In genomic region chrX:136068020-136068419, GRCm38 (mm10) we compare ENCODE assay signal across 8 mouse cellular contexts. TPM values are rescaled to one million over a fixed set of nuclear protein-coding genes. Genes with fewer than 3 reads are reported as not detected.
DNase-seq lines count a peak whose midpoint lies in the region; ATAC-seq and TF ChIP-seq lines count a peak whose summit lies in the region.
"Not testable (repeated sequence)": the region's sequence is repeated elsewhere in the genome, so short reads cannot be mapped to it uniquely, and the experiment has no call there.

Gene Bex2, minus strand, starts transcription at chrX:136068236.

- H3K9ac ChIP-seq in hindbrain, embryonic 16.5 days (ENCODE audit: low read depth, low read length) = peak within 1 kb of the TSS; percentile 54
- not testable (repeated sequence) for H3K9ac ChIP-seq in liver, postnatal 0 days (replicated peaks)
- H3K9ac ChIP-seq in neural tube, embryonic 14.5 days (replicated peaks; ENCODE audit: low read depth, low read length) = peak within 1 kb of the TSS; percentile 47

- TF ChIP-seq CTCF in cortical plate, adult 2 months (IDR thresholded peaks at IDR 0.05; ENCODE audit: extremely low read depth, insufficient read depth, low read length); liver, postnatal 0 days (IDR thresholded peaks at IDR 0.05; ENCODE audit: low read depth): not testable (repeated sequence)

- DNase-seq in adrenal gland, adult 18-20 months (ENCODE audit: low spot score in 2 of 2); liver, postnatal 0 days: not testable (repeated sequence)
- peak; percentile 10 to 35 for DNase-seq in layer of hippocampus, postnatal 36 days
- peak; percentile 12 to 27 for DNase-seq in thymus, postnatal 36 days

- not testable (repeated sequence) for H3K9me3 ChIP-seq in hindbrain, embryonic 16.5 days (ENCODE audit: control insufficient read depth, low read length); liver, postnatal 0 days (ENCODE audit: low read length); neural tube, embryonic 14.5 days (ENCODE audit: control insufficient read depth, low read length)

- H3K4me2 ChIP-seq in hindbrain, embryonic 16.5 days (ENCODE audit: low read length) = peak within 1 kb of the TSS; percentile 55
- H3K4me2 ChIP-seq in liver, postnatal 0 days (ENCODE audit: low read depth, low read length) = peak within 1 kb of the TSS; percentile 42
- H3K4me2 ChIP-seq in neural tube, embryonic 14.5 days (ENCODE audit: low read depth, low read length) = peak within 1 kb of the TSS; percentile 48

- WGBS in hindbrain, embryonic 16.5 days = no CpG with 5 or more reads among the region's 32 CpGs
- no CpG with 5 or more reads among the region's 32 CpGs for WGBS in liver, postnatal 0 days (ENCODE audit: insufficient replicate concordance)
- no CpG with 5 or more reads among the region's 32 CpGs for WGBS in neural tube, embryonic 14.5 days

- H3K27ac ChIP-seq in cortical plate, adult 2 months (ENCODE audit: insufficient read depth, low read length); liver, postnatal 0 days (ENCODE audit: low read depth): not testable (repeated sequence)
- peak within 1 kb of the TSS; percentile 69 for H3K27ac ChIP-seq in hindbrain, embryonic 16.5 days (ENCODE audit: low read depth, low read length)
- peak within 1 kb of the TSS; percentile 77 for H3K27ac ChIP-seq in neural tube, embryonic 14.5 days (ENCODE audit: low read depth, low read length)

- not testable (repeated sequence) for H3K27me3 ChIP-seq in hindbrain, embryonic 16.5 days (replicated peaks; ENCODE audit: control insufficient read depth, insufficient read depth, low read length); liver, postnatal 0 days (ENCODE audit: insufficient read depth, low read length); neural tube, embryonic 14.5 days (ENCODE audit: control insufficient read depth, insufficient read depth, low read length)

- peak; percentile 99 for ATAC-seq in frontal cortex, adult (ENCODE audit: low TSS enrichment)
- ATAC-seq in hindbrain, embryonic 16.5 days = peak; percentile 99
- peak; percentile 98 for ATAC-seq in liver, postnatal 0 days
- peak; percentile 98 for ATAC-seq in neural tube, embryonic 14.5 days (ENCODE audit: low read depth)

- not testable (repeated sequence) for TF ChIP-seq EP300 in liver, postnatal 0 days (IDR thresholded peaks at IDR 0.05; ENCODE audit: low read depth)

- not testable (repeated sequence) for H3K36me3 ChIP-seq in hindbrain, embryonic 16.5 days (ENCODE audit: control insufficient read depth, insufficient read depth, low read length); liver, postnatal 0 days (replicated peaks; ENCODE audit: insufficient read depth, low read length); neural tube, embryonic 14.5 days (ENCODE audit: control insufficient read depth, insufficient read depth, low read length)

- peak within 1 kb of the TSS; percentile 64 for H3K4me3 ChIP-seq in cortical plate, adult 2 months (ENCODE audit: insufficient read depth, low read length)
- H3K4me3 ChIP-seq in hindbrain, embryonic 16.5 days (ENCODE audit: low read length) = peak within 1 kb of the TSS; percentile 41
- H3K4me3 ChIP-seq in liver, postnatal 0 days (ENCODE audit: low read depth, low read length) = peak within 1 kb of the TSS; percentile 34
- peak within 1 kb of the TSS; percentile 39 for H3K4me3 ChIP-seq in neural tube, embryonic 14.5 days (ENCODE audit: low read depth, low read length)

- not testable (repeated sequence) for TF ChIP-seq POLR2A in cortical plate, adult 2 months (IDR thresholded peaks at IDR 0.05; ENCODE audit: extremely low read depth, insufficient read depth, low read length)

- H3K4me1 ChIP-seq in cortical plate, adult 2 months (ENCODE audit: control insufficient read depth, insufficient read depth, low read length); hindbrain, embryonic 16.5 days (ENCODE audit: control insufficient read depth, insufficient read depth, low read depth, low read length); liver, postnatal 0 days (ENCODE audit: insufficient read depth); neural tube, embryonic 14.5 days (ENCODE audit: control insufficient read depth, insufficient read depth, low read length): not testable (repeated sequence)

RNA-seq across cellular contexts. Expression of gene Bex2, which starts in this region (rescaled TPM):
- total RNA-seq in adrenal gland, adult 18-20 months (2021) = 10 to 100 TPM; 25.5 to 28.7 TPM
- polyA plus RNA-seq in cortical plate, adult 2 months (2012; rRNA removed) = 326 and 347 TPM in 2 replicates
- 784 and 846 TPM in 2 replicates for polyA plus RNA-seq in hindbrain, embryonic 16.5 days (2015; fragmentation: Nextera tagmentation; extraction: Ambion mirVana)
- total RNA-seq in layer of hippocampus, postnatal 36 days (2021) = 100 to 1,000 TPM; 329 to 377 TPM
- polyA plus RNA-seq in liver, postnatal 0 days (2015; fragmentation: Nextera tagmentation; extraction: Ambion mirVana) = 141 and 149 TPM in 2 replicates
- 610 and 698 TPM in 2 replicates for polyA plus RNA-seq in neural tube, embryonic 14.5 days (2014; fragmentation: Nextera tagmentation; extraction: Ambion mirVana)

Comparison
In these comparisons a context has a peak if more than half of its experiments do, and no peak if none do; other contexts are left out.
1. RNA of gene Bex2 (total RNA-seq): 329 to 377 TPM in layer of hippocampus, postnatal 36 days; 25.5 to 28.7 TPM in adrenal gland, adult 18-20 months; every median in the first group is over 10 times any median in the second.
2. Peak in every context shown above with its lines, with median percentiles within 50 percentile points of each other: H3K4me3 ChIP-seq, ATAC-seq and H3K4me2 ChIP-seq.